Mouse (Mus musculus) forebrain, embryonic 16.5 days (tissue): ENCODE data around the gene Ankrd28. TPM values are rescaled to one million over a fixed set of nuclear protein-coding genes. Genes with fewer than 3 reads are reported as not detected.

Experiments used
- ATAC-seq: fragments of 200-750 bp; cut with Nextera tagmentation; 2 replicates; pipeline ENCODE4 v1.8.0; 2017; ENCODE audit warnings: mild to moderate bottlenecking, moderate library complexity
- H3K27ac ChIP-seq: fragments of 300-500 bp; sonication (generic); 2 replicates; pipeline ENCODE4 v1.5.1; 2014; ENCODE audit warnings: low read length, control low read depth
- H3K27me3 ChIP-seq: fragments of 300-500 bp; sonication (generic); replicated peaks from 2 replicates; pipeline ENCODE4 v1.6.1; 2014; ENCODE audit warnings: low read length; ENCODE audit not compliant: control insufficient read depth, insufficient read depth
- H3K36me3 ChIP-seq: fragments of 300-500 bp; sonication (generic); 2 replicates; pipeline ENCODE4 v1.6.1; 2014; ENCODE audit not compliant: control insufficient read depth, insufficient read depth
- H3K4me1 ChIP-seq: fragments of 300-500 bp; sonication (generic); replicated peaks from 2 replicates; pipeline ENCODE4 v1.6.1; 2014; ENCODE audit warnings: low read length; ENCODE audit not compliant: control insufficient read depth, insufficient read depth
- H3K4me2 ChIP-seq: fragments of 300-500 bp; sonication (generic); 2 replicates; pipeline ENCODE4 v1.6.1; 2014; ENCODE audit warnings: mild to moderate bottlenecking, low read length, control low read depth
- H3K4me3 ChIP-seq: fragments of 300-500 bp; sonication (generic); replicated peaks from 2 replicates; pipeline ENCODE4 v1.5.1; 2014; ENCODE audit warnings: mild to moderate bottlenecking, low read length, control low read depth
- H3K9ac ChIP-seq: fragments of 300-500 bp; sonication (generic); replicated peaks from 2 replicates; pipeline ENCODE4 v1.6.1; 2014; ENCODE audit warnings: low read depth, low read length, control low read depth
- H3K9me3 ChIP-seq: fragments of 300-500 bp; sonication (generic); 2 replicates; pipeline ENCODE4 v1.6.1; 2016; ENCODE audit warnings: low read length; ENCODE audit not compliant: control insufficient read depth
- WGBS: fragments of 180-500 bp; shearing (Covaris S2); extraction: QIAGEN DNeasy Blood & Tissue Kit; methylation state at CpG from one replicate; pipeline ENCODE4 v1.1.7; 2014; 5-methylcytosine and 5-hydroxymethylcytosine counted together
- polyA plus RNA-seq: library from polyadenylated mRNA; unstranded; fragments of >200 nt; fragmentation: Nextera tagmentation; extraction: Ambion mirVana; gene quantifications from 2 replicates; pipeline ENCODE4 v1.2.1, GENCODE M21; 2015

Gene Ankrd28
- polyA plus RNA-seq, 1 experiment from 2014 or later, result 12.2 TPM

GRCm38 (mm10) chr14:31700376-31700775 lies 130.1 kb downstream of the Ankrd28 start:
- H3K9me3 ChIP-seq, result no peaks in the 10 kb centered on the region
- no peak overlapping the region for H3K4me3 ChIP-seq
- H3K4me1 ChIP-seq, result no peaks in the 10 kb centered on the region
- WGBS, result 86% methylated on average over 2 of the region's 2 CpGs
- ATAC-seq, result no peak
- H3K27me3 ChIP-seq, result no peaks in the 10 kb centered on the region
- peaks cover 26% of the 10 kb centered on the region for H3K36me3 ChIP-seq
- no peak overlapping the region for H3K27ac ChIP-seq
- no peak overlapping the region for H3K9ac ChIP-seq
- H3K4me2 ChIP-seq, result no peak overlapping the region

GRCm38 (mm10) chr14:31697755-31698154 lies 132.7 kb downstream of the Ankrd28 start:
- no peak overlapping the region for H3K4me3 ChIP-seq
- no peak for ATAC-seq
- H3K4me2 ChIP-seq, result no peak overlapping the region
- no peaks in the 10 kb centered on the region for H3K27me3 ChIP-seq
- no peak overlapping the region for H3K27ac ChIP-seq
- no peaks in the 10 kb centered on the region for H3K9me3 ChIP-seq
- H3K9ac ChIP-seq, result no peak overlapping the region
- H3K36me3 ChIP-seq, result peaks cover 16% of the 10 kb centered on the region
- no peaks in the 10 kb centered on the region for H3K4me1 ChIP-seq
- 96% methylated on average over 4 of the region's 4 CpGs for WGBS

- peaks cover 16% of the 10 kb centered on the region for H3K36me3 ChIP-seq
- WGBS, result 93% methylated on average over 3 of the region's 3 CpGs
- no peaks in the 10 kb centered on the region for H3K27me3 ChIP-seq
- no peak for ATAC-seq
- no peak overlapping the region for H3K4me3 ChIP-seq
- H3K9me3 ChIP-seq, result no peaks in the 10 kb centered on the region
- no peak overlapping the region for H3K27ac ChIP-seq
- H3K9ac ChIP-seq, result no peak overlapping the region
- H3K4me2 ChIP-seq, result no peak overlapping the region
- no peaks in the 10 kb centered on the region for H3K4me1 ChIP-seq
These were observed 133.1 kb downstream of the Ankrd28 start for GRCm38 (mm10) chr14:31697346-31697745.

GRCm38 (mm10) chr14:31696985-31697303 lies 133.5 kb downstream of the Ankrd28 start:
- no peak overlapping the region for H3K27ac ChIP-seq
- H3K4me2 ChIP-seq, result no peak overlapping the region
- no peaks in the 10 kb centered on the region for H3K27me3 ChIP-seq
- H3K36me3 ChIP-seq, result peaks cover 16% of the 10 kb centered on the region
- H3K9ac ChIP-seq, result no peak overlapping the region
- WGBS, result 91% methylated on average over 3 of the region's 3 CpGs
- no peak overlapping the region for H3K4me3 ChIP-seq
- no peaks in the 10 kb centered on the region for H3K4me1 ChIP-seq
- H3K9me3 ChIP-seq, result no peaks in the 10 kb centered on the region
- no peak for ATAC-seq

- Histone ChIP-seq H3K27ac (no peak overlapping the region), H3K36me3 (peaks cover 12% of the 10 kb centered on the region), H3K4me1 (no peaks in the 10 kb centered on the region), H3K4me2 (no peak overlapping the region), H3K27me3 (no peaks in the 10 kb centered on the region), H3K9me3 (no peaks in the 10 kb centered on the region), H3K4me3 (no peak overlapping the region), H3K9ac (no peak overlapping the region)
- no peak for ATAC-seq
- WGBS, result 89% methylated on average over 9 of the region's 9 CpGs
These were observed 134.1 kb downstream of the Ankrd28 start for GRCm38 (mm10) chr14:31696206-31696984.

GRCm38 (mm10) chr14:31692536-31692935 lies 137.9 kb downstream of the Ankrd28 start:
- peaks cover 4% of the 10 kb centered on the region for H3K36me3 ChIP-seq
- H3K4me2 ChIP-seq, result no peak overlapping the region
- H3K4me3 ChIP-seq, result no peak overlapping the region
- no peak overlapping the region for H3K9ac ChIP-seq
- H3K4me1 ChIP-seq, result no peaks in the 10 kb centered on the region
- H3K9me3 ChIP-seq, result no peaks in the 10 kb centered on the region
- WGBS, result 94% methylated on average over 6 of the region's 6 CpGs
- no peaks in the 10 kb centered on the region for H3K27me3 ChIP-seq
- no peak for ATAC-seq
- H3K27ac ChIP-seq, result no peak overlapping the region

GRCm38 (mm10) chr14:31686231-31686630 lies 144.2 kb downstream of the Ankrd28 start:
- H3K36me3 ChIP-seq, result no peaks in the 10 kb centered on the region
- H3K9me3 ChIP-seq, result no peaks in the 10 kb centered on the region
- ATAC-seq, result no peak
- no peak overlapping the region for H3K27ac ChIP-seq
- WGBS, result 86% methylated on average over 1 of the region's 1 CpGs
- H3K4me1 ChIP-seq, result peaks cover 3% of the 10 kb centered on the region; the same call in 1 of the 2 replicates
- H3K9ac ChIP-seq, result no peak overlapping the region
- H3K4me3 ChIP-seq, result no peak overlapping the region
- no peak overlapping the region for H3K4me2 ChIP-seq
- no peaks in the 10 kb centered on the region for H3K27me3 ChIP-seq

GRCm38 (mm10) chr14:31685680-31686079 lies 144.8 kb downstream of the Ankrd28 start:
- WGBS, result 94% methylated on average over 10 of the region's 10 CpGs

GRCm38 (mm10) chr14:31684343-31685040 lies 146.0 kb downstream of the Ankrd28 start:
- 78% methylated on average over 7 of the region's 7 CpGs for WGBS
- Histone ChIP-seq H3K4me3 (no peak overlapping the region), H3K9ac (no peak overlapping the region), H3K36me3 (no peaks in the 10 kb centered on the region), H3K9me3 (no peaks in the 10 kb centered on the region), H3K27ac (no peak overlapping the region), H3K4me2 (no peak overlapping the region), H3K27me3 (no peaks in the 10 kb centered on the region), H3K4me1 (peaks cover 3% of the 10 kb centered on the region; the same call in 1 of the 2 replicates)
- ATAC-seq, result no peak

More at GRCm38 (mm10) chr14:31685680-31686079, 144.8 kb downstream of the Ankrd28 start:
- no peak overlapping the region for H3K4me2 ChIP-seq
- H3K36me3 ChIP-seq, result no peaks in the 10 kb centered on the region
- peaks cover 3% of the 10 kb centered on the region; the same call in 1 of the 2 replicates for H3K4me1 ChIP-seq
- H3K27ac ChIP-seq, result no peak overlapping the region
- no peaks in the 10 kb centered on the region for H3K27me3 ChIP-seq
- H3K4me3 ChIP-seq, result no peak overlapping the region
- H3K9ac ChIP-seq, result no peak overlapping the region
- no peak for ATAC-seq
- H3K9me3 ChIP-seq, result no peaks in the 10 kb centered on the region
